Mouse (Mus musculus) limb, embryonic 14.5 days (tissue): ENCODE data around the gene Cltb. TPM values are rescaled to one million over a fixed set of nuclear protein-coding genes. Genes with fewer than 3 reads are reported as not detected.
"Not testable (repeated sequence)": the region's sequence is repeated elsewhere in the genome, so short reads cannot be mapped to it uniquely, and the experiment has no call there.

ENCODE experiments used
- ATAC-seq: fragments of 200-750 bp; cut with Nextera tagmentation; 2 replicates; pipeline ENCODE4 v1.8.0; 2017; ENCODE audit warnings: low read depth, moderate number of reproducible peaks, moderate TSS enrichment; ENCODE audit not compliant: low FRiP score
- DNase-seq: peaks from one replicate; pipeline ENCODE4 v3.0.0-alpha.2; 2015; ENCODE audit warnings: low spot score
- H3K27ac ChIP-seq: fragments of 300-500 bp; sonication (generic); replicated peaks from 2 replicates; pipeline ENCODE4 v1.5.1; 2014; ENCODE audit warnings: low read depth, mild to moderate bottlenecking, low read length, moderate library complexity, mixed read lengths
- H3K27me3 ChIP-seq: fragments of 300-500 bp; sonication (generic); 2 replicates; pipeline ENCODE4 v1.6.1; 2014; ENCODE audit warnings: low read length, mixed read lengths; ENCODE audit not compliant: control insufficient read depth, insufficient read depth
- H3K36me3 ChIP-seq: fragments of 300-500 bp; sonication (generic); 2 replicates; pipeline ENCODE4 v1.6.1; 2014; ENCODE audit warnings: mild to moderate bottlenecking, low read length, moderate library complexity, mixed read lengths; ENCODE audit not compliant: control insufficient read depth, insufficient read depth
- H3K4me1 ChIP-seq: fragments of 300-500 bp; sonication (generic); 2 replicates; pipeline ENCODE4 v1.6.1; 2014; ENCODE audit warnings: antibody characterized with exemption, low read length, mixed read lengths; ENCODE audit not compliant: control insufficient read depth, insufficient read depth
- H3K4me2 ChIP-seq: fragments of 300-500 bp; sonication (generic); replicated peaks from 2 replicates; pipeline ENCODE4 v1.6.1; 2014; ENCODE audit warnings: low read depth, mild to moderate bottlenecking, low read length, moderate library complexity; ENCODE audit not compliant: severe bottlenecking
- H3K4me3 ChIP-seq: fragments of 300-500 bp; sonication (generic); replicated peaks from 2 replicates; pipeline ENCODE4 v1.5.1; 2014; ENCODE audit warnings: low read length
- H3K9ac ChIP-seq: fragments of 300-500 bp; sonication (generic); 2 replicates; pipeline ENCODE4 v1.6.1; 2014; ENCODE audit warnings: mild to moderate bottlenecking, low read depth, low read length, moderate library complexity; ENCODE audit not compliant: severe bottlenecking
- H3K9me3 ChIP-seq: fragments of 300-500 bp; sonication (generic); 2 replicates; pipeline ENCODE4 v1.6.1; 2016; ENCODE audit warnings: low read length; ENCODE audit not compliant: control insufficient read depth
- POLR2A ChIP-seq: fragments of 200-500 bp; IDR thresholded peaks from 2 replicates; pipeline ENCODE4 v1.8.0; 2012; ENCODE audit warnings: inconsistent platforms, mild to moderate bottlenecking, moderate library complexity, borderline replicate concordance; ENCODE audit not compliant: insufficient read depth, insufficient read length; ENCODE audit errors: extremely low read depth
- WGBS: fragments of 180-500 bp; shearing (Covaris S2); extraction: QIAGEN DNeasy Blood & Tissue Kit; methylation state at CpG from one replicate; pipeline ENCODE4 v1.1.7; 2014; 5-methylcytosine and 5-hydroxymethylcytosine counted together
- polyA plus RNA-seq, 2 experiments: library from polyadenylated mRNA; depleted of rRNA in 1 of 2; stranded (reverse) in 1 of 2; unstranded in 1 of 2; fragments of >200 nt; fragmentation: Nextera tagmentation in 1 of 2; extraction: Ambion mirVana in 1 of 2; gene quantifications; 2 replicates each; pipeline versions ENCODE4 v1.2.1 to v1.2.3; 2012 to 2014

The Cltb gene
- polyA plus RNA-seq, 2 experiments, result 26.5 to 45.5 TPM

- no peak for ATAC-seq
Observed at GRCm38 (mm10) chr13:54629128-54629527, 18.0 kb upstream of the Cltb start.

GRCm38 (mm10) chr13:54621960-54622521, 10.9 kb upstream of the Cltb start:
- peak overlapping the region; percentile 87 for H3K27ac ChIP-seq
- H3K4me2 ChIP-seq, result peak overlapping the region; percentile 71
- peaks cover 6% of the 10 kb centered on the region for H3K4me1 ChIP-seq
- H3K9ac ChIP-seq, result peak overlapping the region; percentile 97
- H3K36me3 ChIP-seq, result no peaks in the 10 kb centered on the region
- DNase-seq (no peak), ATAC-seq (peak; percentile 19; the same call in 1 of the 2 replicates)
- no peaks in the 10 kb centered on the region for H3K9me3 ChIP-seq
- peak overlapping the region; percentile 95 for H3K4me3 ChIP-seq
- whole genome bisulfite sequencing, result 1% methylated on average over 25 of the region's 27 CpGs
- TF ChIP-seq POLR2A, result no peak
- no peaks in the 10 kb centered on the region for H3K27me3 ChIP-seq

More at GRCm38 (mm10) chr13:54629128-54629527, 18.0 kb upstream of the Cltb start:
- Histone ChIP-seq H3K27me3 (no peaks in the 10 kb centered on the region), H3K27ac (no peak overlapping the region), H3K4me2 (no peak overlapping the region), H3K36me3 (peaks cover 22% of the 10 kb centered on the region; the same call in 1 of the 2 replicates), H3K9ac (no peak overlapping the region), H3K9me3 (no peaks in the 10 kb centered on the region), H3K4me1 (peaks cover 2% of the 10 kb centered on the region; the same call in 1 of the 2 replicates), H3K4me3 (no peak overlapping the region)
- DNase-seq, result peak; percentile 17
- 64% methylated on average over 4 of the region's 4 CpGs for WGBS
- TF ChIP-seq POLR2A, result no peak

GRCm38 (mm10) chr13:54621155-54621932, 10.2 kb upstream of the Cltb start, which contains the start of gene Faf2:
Gene Faf2 (plus strand): TSS chr13:54621784.
- 15% methylated on average over 42 of the region's 44 CpGs for WGBS
- no peaks in the 10 kb centered on the region for H3K36me3 ChIP-seq
- no peaks in the 10 kb centered on the region for H3K9me3 ChIP-seq
- H3K27me3 ChIP-seq, result no peaks in the 10 kb centered on the region
- H3K4me1 ChIP-seq, result peaks cover 6% of the 10 kb centered on the region
- peak within 1 kb of the TSS; percentile 71 for H3K4me2 ChIP-seq
- H3K9ac ChIP-seq, result peak within 1 kb of the TSS; percentile 97
- ATAC-seq (peak; percentile 98), DNase-seq (peak; percentile 94)
- H3K27ac ChIP-seq, result peak within 1 kb of the TSS; percentile 87
- TF ChIP-seq POLR2A, result peak; percentile 82; the same call in 1 of the 2 replicates
- peak within 1 kb of the TSS; percentile 95 for H3K4me3 ChIP-seq

DNA sequence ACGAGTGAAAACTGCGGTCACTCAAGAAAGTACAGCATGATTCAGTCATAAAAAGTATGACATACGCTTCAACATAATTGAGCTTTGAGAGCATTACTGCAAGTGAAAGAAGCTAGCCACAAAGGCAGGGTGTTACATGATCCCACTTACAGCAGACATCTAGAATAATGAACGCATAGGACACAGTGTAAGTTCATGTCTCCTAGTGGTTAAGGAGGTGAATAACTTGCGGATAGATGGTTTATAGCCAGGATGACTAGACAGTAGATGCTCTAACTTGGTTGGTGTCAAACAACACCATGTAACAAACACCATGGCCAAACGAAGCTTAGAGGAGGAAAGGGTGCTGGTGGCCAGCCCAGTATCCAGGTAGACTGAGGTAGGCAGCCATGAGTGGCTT, 5.9 kb upstream of the Cltb start:
- H3K27me3 ChIP-seq, result no peaks in the 10 kb centered on the region
- no peaks in the 10 kb centered on the region for H3K9me3 ChIP-seq
- H3K36me3 ChIP-seq, result no peaks in the 10 kb centered on the region
- no peak overlapping the region for H3K4me2 ChIP-seq
- ATAC-seq (no peak), DNase-seq (no peak)
- TF ChIP-seq POLR2A, result no peak
- 60% methylated on average over 6 of the region's 6 CpGs for whole genome bisulfite sequencing
- no peaks in the 10 kb centered on the region for H3K4me1 ChIP-seq
- H3K9ac ChIP-seq, result no peak overlapping the region
- no peak overlapping the region for H3K27ac ChIP-seq
- H3K4me3 ChIP-seq, result no peak overlapping the region

DNA sequence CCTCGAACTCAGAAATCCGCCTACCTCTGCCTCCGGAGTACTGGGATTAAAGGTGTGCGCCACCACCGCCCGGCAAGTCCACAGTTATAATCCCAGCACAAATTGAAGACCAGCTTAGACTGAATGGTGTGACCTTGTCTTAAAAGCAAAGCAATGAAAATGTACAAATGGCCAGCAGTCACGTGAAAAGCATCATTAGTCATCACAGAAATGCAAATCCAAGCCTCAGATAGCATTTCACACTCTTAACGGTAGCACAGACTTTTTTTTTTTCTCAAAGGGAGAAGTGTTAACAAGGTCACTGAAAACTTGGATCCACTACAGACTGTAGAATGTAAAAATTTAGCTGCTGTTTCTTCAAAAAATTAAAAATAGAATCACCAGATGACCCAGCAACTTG, 5.2 kb upstream of the Cltb start:
- no peak overlapping the region for H3K9ac ChIP-seq
- DNase-seq, result no peak
- no peak for ATAC-seq
- H3K4me1 ChIP-seq, result no peaks in the 10 kb centered on the region
- H3K27me3 ChIP-seq, result no peaks in the 10 kb centered on the region
- no peak for TF ChIP-seq POLR2A
- no peaks in the 10 kb centered on the region for H3K36me3 ChIP-seq
- no peak overlapping the region for H3K4me2 ChIP-seq
- no peak overlapping the region for H3K27ac ChIP-seq
- 75% methylated on average over 8 of the region's 8 CpGs for WGBS
- H3K4me3 ChIP-seq, result no peak overlapping the region
- no peaks in the 10 kb centered on the region for H3K9me3 ChIP-seq

- H3K4me1 ChIP-seq, H3K4me3 ChIP-seq, H3K27me3 ChIP-seq, DNase-seq, ATAC-seq, H3K36me3 ChIP-seq, H3K27ac ChIP-seq, H3K4me2 ChIP-seq, H3K9ac ChIP-seq, H3K9me3 ChIP-seq: not testable (repeated sequence)
- 86% methylated on average over 8 of the region's 8 CpGs for WGBS
Observed at GRCm38 (mm10) chr13:54613141-54613540, 2.0 kb upstream of the Cltb start.
